Mouse (Mus musculus) stomach, embryonic 16.5 days (tissue): ENCODE measurements around the gene Gm11559. TPM values are rescaled to one million over a fixed set of nuclear protein-coding genes. Genes with fewer than 3 reads are reported as not detected.
"Not testable (repeated sequence)": the region's sequence is repeated elsewhere in the genome, so short reads cannot be mapped to it uniquely, and the experiment has no call there.

Source experiments
- ATAC-seq: fragments of 200-750 bp; cut with Nextera tagmentation; 2 replicates; pipeline ENCODE4 v1.8.0; 2017; ENCODE audit warnings: moderate number of reproducible peaks, moderate TSS enrichment; ENCODE audit not compliant: insufficient read depth, low FRiP score
- H3K27ac ChIP-seq: fragments of 300-500 bp; sonication (generic); 2 replicates; pipeline ENCODE4 v1.5.1; 2014; ENCODE audit warnings: low read length
- H3K27me3 ChIP-seq: fragments of 300-500 bp; sonication (generic); 2 replicates; pipeline ENCODE4 v1.6.1; 2014; ENCODE audit warnings: low read length, control low read depth, mixed read lengths; ENCODE audit not compliant: control insufficient read depth, insufficient read depth
- H3K36me3 ChIP-seq: fragments of 300-500 bp; sonication (generic); 2 replicates; pipeline ENCODE4 v1.6.1; 2014; ENCODE audit warnings: low read length; ENCODE audit not compliant: control insufficient read depth, insufficient read depth
- H3K4me1 ChIP-seq: fragments of 300-500 bp; sonication (generic); 2 replicates; pipeline ENCODE4 v1.6.1; 2014; ENCODE audit warnings: low read length, control low read depth, mixed read lengths; ENCODE audit not compliant: control insufficient read depth, insufficient read depth
- H3K4me2 ChIP-seq: fragments of 300-500 bp; sonication (generic); 2 replicates; pipeline ENCODE4 v1.6.1; 2014; ENCODE audit warnings: low read depth, low read length, mixed read lengths
- H3K4me3 ChIP-seq: fragments of 300-500 bp; sonication (generic); replicated peaks from 2 replicates; pipeline ENCODE4 v1.5.1; 2014; ENCODE audit warnings: mild to moderate bottlenecking, low read length
- H3K9ac ChIP-seq: fragments of 300-500 bp; sonication (generic); 2 replicates; pipeline ENCODE4 v1.6.1; 2014; ENCODE audit warnings: low read length
- H3K9me3 ChIP-seq: fragments of 300-500 bp; sonication (generic); replicated peaks from 2 replicates; pipeline ENCODE4 v1.6.1; 2016; ENCODE audit warnings: low read length, control low read depth; ENCODE audit not compliant: control insufficient read depth
- WGBS: fragments of 180-500 bp; shearing (Covaris S2); extraction: QIAGEN DNeasy Blood & Tissue Kit; methylation state at CpG from one replicate; pipeline ENCODE4 v1.1.7; 2014; 5-methylcytosine and 5-hydroxymethylcytosine counted together
- polyA plus RNA-seq: library from polyadenylated mRNA; unstranded; fragments of >200 nt; fragmentation: Nextera tagmentation; extraction: Ambion mirVana; gene quantifications from 2 replicates; pipeline ENCODE4 v1.2.1, GENCODE M21; 2015

Gene Gm11559
- not detected in 2 replicates for polyA plus RNA-seq

GRCm38 (mm10) chr11:99864176-99864575 is at the start of gene Gm11559:
TSS of gene Gm11559 (plus strand) at chr11:99864476.
- not testable (repeated sequence) for H3K4me1 ChIP-seq, H3K4me3 ChIP-seq, H3K9ac ChIP-seq, H3K9me3 ChIP-seq, ATAC-seq, H3K27ac ChIP-seq, H3K36me3 ChIP-seq, H3K4me2 ChIP-seq, H3K27me3 ChIP-seq
- 68% methylated on average over 1 of the region's 1 CpGs for WGBS

- WGBS: 86% methylated on average over 2 of the region's 2 CpGs
- H3K27me3 ChIP-seq, H3K4me3 ChIP-seq, H3K27ac ChIP-seq, H3K36me3 ChIP-seq, H3K9ac ChIP-seq, H3K4me1 ChIP-seq, H3K9me3 ChIP-seq, H3K4me2 ChIP-seq, ATAC-seq: not testable (repeated sequence)
Observed at GRCm38 (mm10) chr11:99815566-99815965, 48.7 kb upstream of the Gm11559 start, which contains the start of gene Gm11564. TSS of gene Gm11564 (minus strand) at chr11:99815666.

- 69% methylated on average over 1 of the region's 1 CpGs for WGBS
- no peak within 1 kb of the TSS for H3K27ac ChIP-seq
- H3K9ac ChIP-seq: no peak within 1 kb of the TSS
- no peaks in the 10 kb centered on the region for H3K4me1 ChIP-seq
- no peak within 1 kb of the TSS for H3K4me2 ChIP-seq
- H3K27me3 ChIP-seq: no peaks in the 10 kb centered on the region
- no peak within 1 kb of the TSS for H3K4me3 ChIP-seq
- H3K36me3 ChIP-seq: no peaks in the 10 kb centered on the region
- no peak for ATAC-seq
- no peaks in the 10 kb centered on the region for H3K9me3 ChIP-seq
Observed at GRCm38 (mm10) chr11:99837966-99838365, 26.3 kb upstream of the Gm11559 start, which contains the start of gene 2300003K06Rik. TSS of gene 2300003K06Rik (minus strand) at chr11:99838066.

- H3K4me2 ChIP-seq: no peak overlapping the region
- no peaks in the 10 kb centered on the region for H3K9me3 ChIP-seq
- ATAC-seq: no peak
- no peaks in the 10 kb centered on the region for H3K36me3 ChIP-seq
- 92% methylated on average over 1 of the region's 1 CpGs for WGBS
- no peaks in the 10 kb centered on the region for H3K27me3 ChIP-seq
- no peak overlapping the region for H3K9ac ChIP-seq
- H3K4me1 ChIP-seq: no peaks in the 10 kb centered on the region
- H3K27ac ChIP-seq: no peak overlapping the region
- H3K4me3 ChIP-seq: no peak overlapping the region
Observed at GRCm38 (mm10) chr11:99842185-99842584, 22.1 kb upstream of the Gm11559 start.

GRCm38 (mm10) chr11:99846746-99847145 is 17.5 kb upstream of the Gm11559 start:
- 83% methylated on average over 2 of the region's 2 CpGs for WGBS
- Histone ChIP-seq H3K27me3 (no peaks in the 10 kb centered on the region), H3K4me3 (no peak overlapping the region), H3K4me1 (no peaks in the 10 kb centered on the region), H3K36me3 (no peaks in the 10 kb centered on the region), H3K9me3 (no peaks in the 10 kb centered on the region), H3K27ac (no peak overlapping the region), H3K4me2 (no peak overlapping the region), H3K9ac (no peak overlapping the region)
- ATAC-seq: no peak

GRCm38 (mm10) chr11:99851508-99851907 is 12.8 kb upstream of the Gm11559 start, which contains the start of gene Krtap4-16:
TSS of gene Krtap4-16 (minus strand) at chr11:99851608.
- ATAC-seq: no peak
- no peak within 1 kb of the TSS for H3K9ac ChIP-seq
- H3K27me3 ChIP-seq: no peaks in the 10 kb centered on the region
- no peaks in the 10 kb centered on the region for H3K36me3 ChIP-seq
- H3K4me1 ChIP-seq: no peaks in the 10 kb centered on the region
- H3K4me2 ChIP-seq: no peak within 1 kb of the TSS
- no peak within 1 kb of the TSS for H3K4me3 ChIP-seq
- no peaks in the 10 kb centered on the region for H3K9me3 ChIP-seq
- H3K27ac ChIP-seq: no peak within 1 kb of the TSS

GRCm38 (mm10) chr11:99854121-99854520 is 10.2 kb upstream of the Gm11559 start:
- Histone ChIP-seq H3K9ac (no peak overlapping the region), H3K4me3 (no peak overlapping the region), H3K9me3 (no peaks in the 10 kb centered on the region), H3K27ac (no peak overlapping the region), H3K36me3 (no peaks in the 10 kb centered on the region), H3K27me3 (no peaks in the 10 kb centered on the region), H3K4me1 (no peaks in the 10 kb centered on the region), H3K4me2 (no peak overlapping the region)
- ATAC-seq: no peak
- WGBS: 58% methylated on average over 3 of the region's 3 CpGs

GRCm38 (mm10) chr11:99857617-99858016 is 6.7 kb upstream of the Gm11559 start, which contains the start of gene Gm11568:
TSS of gene Gm11568 (plus strand) at chr11:99857917.
- no peaks in the 10 kb centered on the region for H3K9me3 ChIP-seq
- H3K27me3 ChIP-seq: no peaks in the 10 kb centered on the region
- H3K36me3 ChIP-seq: no peaks in the 10 kb centered on the region
- no peak within 1 kb of the TSS for H3K9ac ChIP-seq
- no peaks in the 10 kb centered on the region for H3K4me1 ChIP-seq
- 85% methylated on average over 2 of the region's 2 CpGs for WGBS
- H3K4me2 ChIP-seq: no peak within 1 kb of the TSS
- H3K4me3 ChIP-seq: no peak within 1 kb of the TSS
- no peak for ATAC-seq
- H3K27ac ChIP-seq: no peak within 1 kb of the TSS

- no peaks in the 10 kb centered on the region for H3K9me3 ChIP-seq
- WGBS: 65% methylated on average over 2 of the region's 2 CpGs
- no peak for ATAC-seq
Observed at GRCm38 (mm10) chr11:99858761-99859160, 5.5 kb upstream of the Gm11559 start.

More at GRCm38 (mm10) chr11:99858761-99859160, 5.5 kb upstream of the Gm11559 start:
- Histone ChIP-seq H3K4me2 (no peak overlapping the region), H3K27me3 (no peaks in the 10 kb centered on the region), H3K4me1 (no peaks in the 10 kb centered on the region), H3K27ac (no peak overlapping the region), H3K36me3 (no peaks in the 10 kb centered on the region), H3K9ac (no peak overlapping the region), H3K4me3 (no peak overlapping the region)
